Mouse (Mus musculus) forebrain, embryonic 15.5 days (tissue): ENCODE measurements around the gene Alkbh5. TPM values are rescaled to one million over a fixed set of nuclear protein-coding genes. Genes with fewer than 3 reads are reported as not detected.
"Not testable (repeated sequence)": the region's sequence is repeated elsewhere in the genome, so short reads cannot be mapped to it uniquely, and the experiment has no call there.

Experiments
- ATAC-seq: fragments of 200-750 bp; cut with Nextera tagmentation; replicated peaks from 2 replicates; pipeline ENCODE4 v1.8.0; 2017; ENCODE audit warnings: mild to moderate bottlenecking, moderate TSS enrichment, moderate library complexity
- H3K27ac ChIP-seq: fragments of 300-500 bp; sonication (generic); replicated peaks from 2 replicates; pipeline ENCODE4 v1.5.1; 2015; ENCODE audit warnings: mild to moderate bottlenecking, inconsistent platforms
- H3K27me3 ChIP-seq: fragments of 300-500 bp; sonication (generic); 2 replicates; pipeline ENCODE4 v1.6.1; 2015; ENCODE audit warnings: inconsistent platforms
- H3K36me3 ChIP-seq: fragments of 300-500 bp; sonication (generic); 2 replicates; pipeline ENCODE4 v1.6.1; 2015; ENCODE audit warnings: mild to moderate bottlenecking, inconsistent platforms
- H3K4me1 ChIP-seq: fragments of 300-500 bp; sonication (generic); 2 replicates; pipeline ENCODE4 v1.6.1; 2015; ENCODE audit warnings: inconsistent platforms
- H3K4me2 ChIP-seq: fragments of 300-500 bp; sonication (generic); replicated peaks from 2 replicates; pipeline ENCODE4 v1.6.1; 2015; ENCODE audit warnings: mild to moderate bottlenecking, inconsistent platforms
- H3K4me3 ChIP-seq: fragments of 300-500 bp; sonication (generic); 2 replicates; pipeline ENCODE4 v1.5.1; 2015; ENCODE audit warnings: mild to moderate bottlenecking, inconsistent platforms
- H3K9ac ChIP-seq: fragments of 300-500 bp; sonication (generic); replicated peaks from 2 replicates; pipeline ENCODE4 v1.6.1; 2015; ENCODE audit warnings: mild to moderate bottlenecking, inconsistent platforms
- H3K9me3 ChIP-seq: fragments of 300-500 bp; sonication (generic); 2 replicates; pipeline ENCODE4 v1.6.1; 2016; ENCODE audit warnings: inconsistent platforms
- WGBS: fragments of 180-500 bp; shearing (Covaris S2); methylation state at CpG from one replicate; pipeline ENCODE4 v1.1.7; 2015; ENCODE audit warnings: mixed read lengths; 5-methylcytosine and 5-hydroxymethylcytosine counted together
- polyA plus RNA-seq: library from polyadenylated mRNA; unstranded; fragments of >200 nt; fragmentation: Nextera tagmentation; extraction: Ambion mirVana; gene quantifications from 2 replicates; pipeline ENCODE4 v1.2.1, GENCODE M21; 2015

The Alkbh5 gene
- polyA plus RNA-seq, 1 experiment from 2014 or later, result 27.9 TPM

DNA sequence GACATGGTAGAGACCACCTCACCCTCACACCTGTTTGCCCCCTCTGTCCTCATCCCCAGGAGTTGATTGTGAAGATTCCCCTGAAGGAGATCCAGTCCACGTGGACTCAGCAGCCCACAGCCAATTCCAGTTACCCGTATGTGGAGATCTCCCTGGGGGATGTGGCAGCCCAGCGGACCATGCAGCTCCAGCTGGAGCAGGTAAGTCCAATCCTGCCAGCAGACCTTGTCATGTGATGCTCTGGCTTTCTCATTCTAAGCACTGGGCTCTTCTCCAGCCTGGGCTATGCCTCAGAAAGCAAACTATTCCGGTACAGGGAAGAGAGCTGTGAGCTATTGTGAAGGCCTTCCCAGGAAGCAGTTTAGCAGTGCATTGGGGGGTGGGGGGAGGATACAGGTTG lies 9.7 kb upstream of the Alkbh5 start:
- WGBS, result 72% methylated on average over 4 of the region's 4 CpGs

DNA sequence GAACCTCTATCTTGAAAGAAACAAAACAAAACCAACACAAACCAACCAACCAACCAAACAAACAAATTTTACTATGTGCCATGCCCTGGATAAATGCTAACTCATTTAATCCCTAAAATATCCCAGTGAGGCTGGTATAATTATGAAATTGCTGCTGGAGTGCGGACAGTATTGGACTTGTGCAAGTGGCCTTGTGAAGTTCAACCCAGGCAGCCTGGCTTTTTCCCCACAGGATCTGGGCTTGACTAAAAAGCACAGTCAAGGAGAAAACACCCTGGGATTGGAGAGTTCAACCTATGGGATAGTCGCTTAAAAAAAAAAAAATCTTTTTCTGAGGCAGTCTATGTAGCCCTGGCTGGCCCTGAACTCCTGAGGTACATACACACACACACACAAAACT lies 505 bp upstream of the Alkbh5 start:
- peak overlapping the region; percentile 78; the same call in 1 of the 2 replicates for H3K9ac ChIP-seq
- H3K4me3 ChIP-seq, result peak overlapping the region; percentile 90; the same call in 1 of the 2 replicates

More for the DNA sequence above, 9.7 kb upstream of the Alkbh5 start:
- ATAC-seq, result no peak
- Histone ChIP-seq H3K27ac (no peak overlapping the region), H3K36me3 (no peaks in the 10 kb centered on the region), H3K4me2 (no peak overlapping the region), H3K9ac (no peak overlapping the region), H3K27me3 (no peaks in the 10 kb centered on the region), H3K9me3 (no peaks in the 10 kb centered on the region), H3K4me1 (no peaks in the 10 kb centered on the region), H3K4me3 (no peak overlapping the region)

DNA sequence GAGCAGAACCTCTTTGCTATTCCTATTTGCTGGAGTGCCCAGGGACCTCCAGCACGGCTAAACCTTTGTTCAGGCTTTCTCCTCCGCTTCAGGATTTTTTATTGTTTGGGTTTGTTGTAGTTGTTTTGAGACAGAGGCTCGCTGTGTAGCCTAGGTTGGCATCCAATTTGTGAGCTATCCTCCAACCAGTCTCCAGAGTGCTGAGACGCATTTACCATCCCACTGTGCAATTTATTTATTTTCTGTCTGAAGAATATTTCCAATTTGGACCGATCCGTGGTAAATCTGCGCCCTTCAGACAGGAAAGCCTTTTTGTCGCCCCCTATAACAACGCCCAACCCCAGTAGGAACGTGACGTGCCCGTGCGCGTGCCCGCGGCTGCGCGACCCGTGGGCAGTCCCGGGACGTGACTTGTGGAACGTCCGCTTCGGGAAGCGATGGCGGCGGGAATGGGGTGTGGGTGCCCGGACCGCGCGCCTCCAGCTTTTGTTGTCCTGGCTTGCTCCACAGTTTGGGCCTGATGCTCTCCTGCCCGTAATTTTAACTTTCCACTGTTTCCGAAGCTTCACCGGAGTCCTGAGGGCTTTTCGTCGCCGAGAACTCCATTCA lies 782 bp downstream of the Alkbh5 start:
- no peaks in the 10 kb centered on the region for H3K27me3 ChIP-seq
- H3K9ac ChIP-seq, result peak overlapping the region; percentile 78
- no peaks in the 10 kb centered on the region for H3K36me3 ChIP-seq
- under 1% methylated on average over 37 of the region's 37 CpGs for WGBS
- H3K27ac ChIP-seq, result peak overlapping the region; percentile 98
- peak; percentile 80 for ATAC-seq
- H3K4me3 ChIP-seq, result peak overlapping the region; percentile 90
- peaks cover 43% of the 10 kb centered on the region for H3K4me1 ChIP-seq
- H3K9me3 ChIP-seq, result no peaks in the 10 kb centered on the region
- H3K4me2 ChIP-seq, result peak overlapping the region; percentile 95

More for the DNA sequence above, 505 bp upstream of the Alkbh5 start:
- ATAC-seq, result no peak
- Histone ChIP-seq H3K27me3 (no peaks in the 10 kb centered on the region), H3K4me2 (peak overlapping the region; percentile 95), H3K36me3 (no peaks in the 10 kb centered on the region), H3K4me1 (peaks cover 30% of the 10 kb centered on the region), H3K9me3 (no peaks in the 10 kb centered on the region), H3K27ac (peak overlapping the region; percentile 98)
- WGBS, result 89% methylated on average over 2 of the region's 2 CpGs

DNA sequence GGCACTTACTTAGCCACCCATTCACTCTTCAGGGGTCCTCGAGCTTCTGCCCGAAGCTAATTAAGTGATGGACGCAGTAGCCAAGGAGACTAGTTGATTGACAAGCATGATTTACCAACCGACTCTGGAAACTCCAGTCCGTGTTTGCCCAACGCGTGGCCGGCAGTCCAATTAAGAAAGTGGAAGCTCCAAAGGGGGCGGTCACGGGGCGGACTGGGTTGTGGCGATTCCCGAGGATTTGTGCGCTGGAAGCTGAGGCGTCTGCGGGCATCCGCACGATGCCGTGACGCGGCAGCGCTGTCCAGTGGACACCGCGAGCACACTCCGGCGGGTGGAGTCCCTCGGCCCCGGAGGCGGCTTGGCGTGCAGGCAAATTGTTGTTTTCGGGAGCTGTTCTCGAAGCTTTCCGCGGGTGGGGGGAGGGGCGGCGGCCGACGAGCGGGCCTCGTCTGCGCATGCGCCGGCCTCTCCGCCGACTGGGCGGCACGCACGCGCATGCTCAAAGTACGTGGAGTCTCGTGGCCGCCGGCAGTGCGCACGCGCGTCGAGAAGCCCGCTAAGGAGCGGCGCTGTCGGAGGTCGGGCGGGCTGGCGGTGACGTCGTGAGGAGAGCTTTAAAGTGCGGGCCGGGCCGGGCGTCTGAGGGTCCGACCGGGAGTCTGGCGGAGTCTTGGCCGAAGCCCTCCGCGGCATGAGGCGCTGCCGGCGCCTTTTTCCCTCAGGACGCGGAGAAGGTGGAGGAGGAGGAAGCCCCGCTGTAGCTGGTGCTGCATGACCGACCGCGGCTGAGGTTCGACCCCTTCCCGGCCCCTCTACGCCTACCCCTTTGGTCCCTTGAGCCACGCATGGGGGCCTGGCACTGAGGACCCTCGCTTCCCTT lies 1.5 kb downstream of the Alkbh5 start:
- H3K4me3 ChIP-seq, result peak overlapping the region; percentile 90
- H3K9ac ChIP-seq, result peak overlapping the region; percentile 78
- under 1% methylated on average over 91 of the region's 91 CpGs for WGBS
- no peaks in the 10 kb centered on the region for H3K9me3 ChIP-seq
- H3K27ac ChIP-seq, result peak overlapping the region; percentile 98
- H3K4me2 ChIP-seq, result peak overlapping the region; percentile 95
- H3K4me1 ChIP-seq, result peaks cover 50% of the 10 kb centered on the region
- H3K36me3 ChIP-seq, result no peaks in the 10 kb centered on the region; the same call in 1 of the 2 replicates
- no peaks in the 10 kb centered on the region for H3K27me3 ChIP-seq
- peak; percentile 94 for ATAC-seq

DNA sequence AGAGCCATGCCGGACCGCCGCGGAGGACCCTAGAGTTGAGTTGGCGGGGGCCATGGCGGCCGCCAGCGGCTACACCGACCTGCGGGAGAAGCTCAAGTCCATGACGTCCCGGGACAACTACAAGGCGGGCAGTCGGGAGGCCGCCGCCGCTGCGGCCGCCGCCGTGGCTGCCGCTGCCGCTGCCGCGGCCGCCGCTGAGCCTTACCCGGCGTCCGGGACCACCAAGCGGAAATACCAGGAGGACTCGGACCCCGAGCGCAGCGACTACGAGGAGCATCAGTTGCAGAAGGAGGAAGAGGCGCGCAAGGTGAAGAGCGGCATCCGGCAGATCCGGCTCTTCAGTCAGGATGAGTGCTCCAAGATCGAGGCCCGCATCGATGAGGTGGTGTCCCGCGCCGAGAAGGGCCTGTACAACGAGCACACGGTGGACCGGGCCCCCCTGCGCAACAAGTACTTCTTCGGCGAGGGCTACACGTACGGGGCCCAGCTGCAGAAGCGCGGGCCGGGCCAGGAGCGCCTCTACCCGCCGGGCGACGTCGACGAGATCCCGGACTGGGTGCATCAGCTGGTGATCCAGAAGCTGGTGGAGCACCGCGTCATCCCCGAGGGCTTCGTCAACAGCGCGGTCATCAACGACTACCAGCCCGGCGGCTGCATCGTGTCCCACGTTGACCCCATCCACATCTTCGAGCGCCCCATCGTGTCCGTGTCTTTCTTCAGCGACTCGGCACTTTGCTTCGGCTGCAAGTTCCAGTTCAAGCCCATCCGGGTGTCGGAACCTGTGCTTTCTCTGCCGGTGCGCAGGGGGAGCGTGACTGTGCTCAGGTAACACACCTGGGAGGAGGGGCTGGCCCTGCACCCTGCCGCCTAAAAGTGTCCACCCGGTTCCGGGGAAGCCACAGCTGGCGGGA lies 2.4 kb downstream of the Alkbh5 start:
- ATAC-seq, result no peak

DNA sequence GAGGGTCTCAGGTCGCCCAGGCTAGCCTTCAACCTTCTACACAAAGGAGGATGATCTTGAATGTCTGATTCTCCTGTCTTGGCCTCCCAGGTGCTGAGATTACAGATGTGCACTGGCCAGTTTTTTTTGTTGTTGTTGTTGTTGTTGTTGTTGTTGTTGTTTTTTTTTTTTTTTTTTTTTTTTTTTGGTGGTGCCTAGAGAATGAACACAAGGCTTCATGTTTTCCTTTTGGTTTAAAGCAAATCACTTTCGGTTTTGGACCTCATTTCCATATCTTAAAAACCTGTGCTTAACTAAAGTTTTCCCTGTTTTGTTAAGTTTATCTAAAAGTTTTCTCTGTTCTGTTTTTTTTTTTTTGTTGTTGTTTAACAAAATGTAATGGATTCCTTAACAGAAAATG lies 3.4 kb downstream of the Alkbh5 start:
- ATAC-seq, result no peak
- H3K27ac ChIP-seq, result no peak overlapping the region
- H3K27me3 ChIP-seq, result no peaks in the 10 kb centered on the region
- H3K4me1 ChIP-seq, result peaks cover 64% of the 10 kb centered on the region
- WGBS, result 6% methylated on average over 2 of the region's 2 CpGs
- no peaks in the 10 kb centered on the region for H3K9me3 ChIP-seq
- H3K4me2 ChIP-seq, result peak overlapping the region; percentile 95
- peak overlapping the region; percentile 78 for H3K9ac ChIP-seq
- peak overlapping the region; percentile 90 for H3K4me3 ChIP-seq
- no peaks in the 10 kb centered on the region; the same call in 1 of the 2 replicates for H3K36me3 ChIP-seq

More for the DNA sequence above, 2.4 kb downstream of the Alkbh5 start:
- H3K4me1 ChIP-seq, result peaks cover 55% of the 10 kb centered on the region
- peak overlapping the region; percentile 90 for H3K4me3 ChIP-seq
- H3K4me2 ChIP-seq, result peak overlapping the region; percentile 95
- peak overlapping the region; percentile 78 for H3K9ac ChIP-seq
- H3K27ac ChIP-seq, result peak overlapping the region; percentile 98
- no peaks in the 10 kb centered on the region; the same call in 1 of the 2 replicates for H3K36me3 ChIP-seq
- no peaks in the 10 kb centered on the region for H3K27me3 ChIP-seq
- no peaks in the 10 kb centered on the region for H3K9me3 ChIP-seq
- WGBS, result under 1% methylated on average over 93 of the region's 93 CpGs

DNA sequence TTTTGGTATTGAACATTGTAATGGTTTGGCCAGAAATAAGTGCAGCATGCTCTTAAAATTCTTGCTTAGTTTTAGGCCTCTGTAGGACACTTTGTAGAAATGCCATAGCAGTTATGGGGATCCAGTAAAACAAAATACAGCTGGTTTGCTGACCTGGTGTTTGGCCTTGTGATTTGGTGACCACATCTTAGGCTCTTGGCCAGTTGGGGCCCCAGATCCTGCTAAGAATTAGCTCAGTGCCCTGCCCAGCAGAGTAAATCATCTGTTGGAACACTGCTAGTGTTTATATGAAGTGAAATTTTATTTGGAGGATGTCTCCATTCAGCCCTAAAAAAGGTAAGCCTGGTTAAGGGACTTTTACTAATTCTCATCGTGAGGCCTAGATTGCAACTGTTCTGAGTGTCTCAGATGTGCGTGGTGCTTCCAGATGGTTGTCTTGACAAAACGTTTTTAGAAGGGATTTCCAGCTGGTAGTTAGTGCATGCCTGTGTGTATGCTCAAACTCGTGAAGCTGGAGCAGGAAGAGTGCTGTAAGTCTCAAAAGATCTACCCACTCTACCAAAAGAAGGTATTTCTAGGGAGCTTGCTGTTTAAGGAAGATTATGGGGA lies 3.9 kb downstream of the Alkbh5 start:
- peak overlapping the region; percentile 34 for H3K4me3 ChIP-seq
- WGBS, result 6% methylated on average over 4 of the region's 4 CpGs
- H3K4me2 ChIP-seq, result peak overlapping the region; percentile 95
- H3K9ac ChIP-seq, result peak overlapping the region; percentile 36
- no peaks in the 10 kb centered on the region for H3K9me3 ChIP-seq
- peaks cover 69% of the 10 kb centered on the region for H3K4me1 ChIP-seq
- H3K27me3 ChIP-seq, result no peaks in the 10 kb centered on the region
- no peak for ATAC-seq
- H3K36me3 ChIP-seq, result no peaks in the 10 kb centered on the region; the same call in 1 of the 2 replicates
- H3K27ac ChIP-seq, result no peak overlapping the region

DNA sequence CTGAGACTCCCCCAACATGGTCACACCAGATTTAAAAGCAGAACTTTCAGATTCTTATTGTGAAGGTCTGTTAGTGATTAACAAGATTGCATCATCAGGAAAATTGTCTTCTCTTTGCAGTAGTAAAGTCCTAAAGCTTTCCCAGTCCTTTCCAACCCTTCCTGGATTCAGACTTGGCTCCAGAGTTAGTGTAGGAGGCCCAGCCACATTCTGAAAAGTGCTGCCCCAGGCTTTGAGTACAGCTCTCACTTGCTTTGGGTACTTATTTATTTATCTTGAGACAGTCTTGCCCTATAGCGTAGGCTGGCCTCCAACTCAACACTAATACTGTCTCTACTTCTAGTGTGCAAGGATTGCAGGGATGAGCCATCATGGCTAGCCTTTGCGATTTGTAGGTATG lies 4.6 kb downstream of the Alkbh5 start:
- no peak for ATAC-seq
- Histone ChIP-seq H3K27me3 (no peaks in the 10 kb centered on the region), H3K27ac (no peak overlapping the region), H3K9ac (peak overlapping the region; percentile 36; the same call in 1 of the 2 replicates), H3K4me3 (peak overlapping the region; percentile 34), H3K9me3 (no peaks in the 10 kb centered on the region), H3K4me1 (peaks cover 67% of the 10 kb centered on the region), H3K36me3 (no peaks in the 10 kb centered on the region; the same call in 1 of the 2 replicates), H3K4me2 (peak overlapping the region; percentile 95)
- 75% methylated on average over 2 of the region's 2 CpGs for WGBS

DNA sequence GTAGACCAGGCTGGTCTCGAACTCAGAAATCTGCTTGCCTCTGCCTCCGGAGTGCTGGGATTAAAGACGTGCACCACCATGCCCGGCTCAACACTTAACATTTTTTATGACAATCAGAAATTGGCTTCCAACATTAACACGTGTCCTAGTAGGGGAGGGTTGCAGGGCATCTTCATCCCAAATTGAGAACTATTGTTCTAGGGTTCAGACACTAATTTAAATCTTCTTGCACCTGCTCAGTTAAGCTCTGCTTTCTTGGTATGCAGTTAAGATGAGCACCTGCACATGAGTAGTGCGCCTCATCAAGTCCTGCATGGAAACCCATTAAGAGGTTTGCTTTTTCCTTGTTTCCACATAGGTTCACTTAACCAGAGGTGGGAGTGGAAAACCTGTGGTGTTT lies 5.7 kb downstream of the Alkbh5 start:
- Histone ChIP-seq H3K4me1 (peaks cover 61% of the 10 kb centered on the region), H3K9ac (no peak overlapping the region), H3K27ac (no peak overlapping the region), H3K4me3 (no peak overlapping the region), H3K9me3 (no peaks in the 10 kb centered on the region), H3K36me3 (peaks cover 4% of the 10 kb centered on the region; the same call in 1 of the 2 replicates), H3K4me2 (no peak overlapping the region), H3K27me3 (no peaks in the 10 kb centered on the region)
- WGBS, result 82% methylated on average over 6 of the region's 6 CpGs
- ATAC-seq, result no peak

DNA sequence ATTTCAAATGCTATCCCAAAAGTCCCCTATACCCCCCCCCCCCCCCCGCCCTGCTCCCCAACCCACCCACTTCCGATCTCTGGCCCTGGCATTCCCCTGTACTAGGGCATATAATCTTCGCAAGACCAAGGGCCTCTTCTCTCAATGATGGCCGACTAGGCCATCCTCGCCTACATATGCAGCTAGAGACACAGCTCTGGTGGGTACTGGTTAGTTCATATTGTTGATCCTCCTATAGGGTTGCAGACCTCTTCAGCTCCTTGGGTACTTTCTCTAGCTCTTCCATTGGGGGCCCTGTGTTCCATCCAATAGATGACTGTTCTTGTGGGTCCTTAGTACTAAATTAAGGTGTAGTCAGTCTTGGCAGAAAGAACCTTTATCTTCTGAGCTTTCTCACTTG lies 7.0 kb downstream of the Alkbh5 start:
- not testable (repeated sequence) for H3K27me3 ChIP-seq, H3K4me3 ChIP-seq, H3K9me3 ChIP-seq, H3K9ac ChIP-seq, H3K27ac ChIP-seq, H3K4me2 ChIP-seq, ATAC-seq
- WGBS, result 88% methylated on average over 5 of the region's 5 CpGs
- Histone ChIP-seq H3K36me3 (peaks cover 14% of the 10 kb centered on the region), H3K4me1 (peaks cover 62% of the 10 kb centered on the region)

DNA sequence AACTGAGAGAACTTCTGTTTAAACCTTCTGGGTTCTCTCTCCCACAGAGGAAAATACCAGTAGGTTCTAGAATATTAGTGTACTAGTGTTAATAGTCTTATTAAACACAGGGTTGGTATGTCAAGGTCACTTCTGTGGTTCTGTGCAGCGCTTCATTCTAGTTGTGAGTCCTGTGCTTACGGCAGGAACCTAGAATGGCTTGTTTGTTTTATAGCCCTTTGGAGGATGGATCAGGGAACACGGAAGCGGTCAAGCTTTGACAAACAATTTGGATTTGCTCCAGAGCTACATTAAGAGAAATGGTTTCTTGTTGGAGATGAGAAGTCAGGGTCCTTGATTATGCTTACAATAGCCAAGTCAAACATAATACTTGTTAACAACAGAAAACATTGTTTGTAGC lies 9.3 kb downstream of the Alkbh5 start:
- 81% methylated on average over 4 of the region's 4 CpGs for WGBS
- Histone ChIP-seq H3K4me1 (peaks cover 49% of the 10 kb centered on the region), H3K27me3 (no peaks in the 10 kb centered on the region), H3K4me3 (no peak overlapping the region), H3K27ac (no peak overlapping the region), H3K36me3 (peaks cover 33% of the 10 kb centered on the region), H3K9me3 (no peaks in the 10 kb centered on the region), H3K9ac (no peak overlapping the region), H3K4me2 (no peak overlapping the region)
- no peak for ATAC-seq
